ENCODE assay signal across 9 mouse cellular contexts in the genomic region with DNA sequence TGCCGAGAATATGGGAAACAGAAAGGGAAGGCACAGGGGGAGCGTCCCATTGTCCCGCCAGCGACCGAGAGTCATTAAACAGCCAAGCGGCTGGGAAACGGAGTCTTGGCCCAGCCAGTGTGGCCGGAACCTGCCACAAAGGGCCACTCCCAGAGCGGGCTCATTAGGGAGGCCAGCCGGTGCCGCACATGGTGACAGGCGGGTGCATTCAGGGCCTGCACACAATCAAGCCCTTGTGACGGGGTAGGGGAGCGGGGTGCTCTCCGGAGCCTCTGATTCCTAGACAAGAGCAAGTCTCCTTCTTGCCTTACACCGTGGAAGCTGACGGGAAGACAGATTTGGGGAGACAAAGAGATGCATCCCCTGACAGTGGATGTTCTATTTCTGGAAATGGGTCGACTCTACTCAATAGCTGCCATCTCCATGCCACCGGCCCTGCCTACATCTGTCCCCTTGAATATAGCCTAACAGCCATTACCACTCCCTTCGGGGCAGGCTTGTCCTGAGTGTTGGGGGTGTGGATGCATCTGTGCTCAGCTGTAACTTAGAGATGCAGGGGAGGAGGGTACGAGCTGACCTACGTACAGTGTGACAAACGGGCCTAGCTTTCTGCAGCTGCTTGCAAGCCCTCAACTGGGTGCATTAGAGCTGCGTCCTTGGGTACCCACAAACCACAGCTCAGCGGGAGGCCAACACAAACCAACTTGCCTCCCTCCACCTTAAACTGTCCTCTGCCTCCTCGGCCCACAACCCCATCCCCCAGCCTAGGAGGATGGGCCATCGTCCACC. TPM values are rescaled to one million over a fixed set of nuclear protein-coding genes. Genes with fewer than 3 reads are reported as not detected.
A peak's percentile ranks its signal among the peaks of the same experiment; 100 is the strongest.
DNase-seq lines count a peak whose midpoint lies in the region; ATAC-seq and TF ChIP-seq lines count a peak whose summit lies in the region.
"Had no signal": no experiment of that assay in that cellular context is flagged by ENCODE, and none has a peak within 500 bp of the region (broad histone marks: within the 10 kb centered on the region; RNA-seq: fewer than 3 reads in every experiment).

No protein-coding gene starts in this region.

- H3K4me3 ChIP-seq in embryonic facial prominence, embryonic 14.5 days (ENCODE audit: low read depth, low read length) = no peak overlapping the region
- peak overlapping the region; percentile 39 for H3K4me3 ChIP-seq in hindbrain, embryonic 10.5 days
- H3K4me3 ChIP-seq in liver, embryonic 15.5 days (replicated peaks) = no peak overlapping the region
- peak overlapping the region; percentile 9 for H3K4me3 ChIP-seq in olfactory bulb, adult 2 months (ENCODE audit: insufficient read depth, low read depth, low read length)

- H3K4me2 ChIP-seq in embryonic facial prominence, embryonic 14.5 days (ENCODE audit: low read depth, low read length) = peak overlapping the region; percentile 41
- H3K4me2 ChIP-seq in liver, embryonic 15.5 days = peak overlapping the region; percentile 13; the same call in 1 of the 2 replicates

- no peak overlapping the region; the same call in 1 of the 2 replicates for H3K9ac ChIP-seq in embryonic facial prominence, embryonic 14.5 days (ENCODE audit: low read depth, low read length)
- H3K9ac ChIP-seq in liver, embryonic 15.5 days = no peak overlapping the region

- H3K36me3 ChIP-seq in embryonic facial prominence, embryonic 14.5 days (ENCODE audit: control insufficient read depth, insufficient read depth, low read length) = no peaks in the 10 kb centered on the region
- H3K36me3 ChIP-seq in hindbrain, embryonic 10.5 days = peaks cover 23% of the 10 kb centered on the region
- no peaks in the 10 kb centered on the region for H3K36me3 ChIP-seq in liver, embryonic 15.5 days (replicated peaks)

- DNase-seq in left cerebral cortex, postnatal 4 days = peak; percentile 54
- no peak for DNase-seq in left cerebral cortex, postnatal 36 days (ENCODE audit: low spot score in 2 of 2)
- DNase-seq in embryonic facial prominence, embryonic 14.5 days (ENCODE audit: low spot score) = peak; percentile 74
- peak; percentile 78 for DNase-seq in hindbrain, embryonic 10.5 days (ENCODE audit: low spot score)
- DNase-seq in spleen, adult 18-20 months = no peak
- DNase-seq in thymus, adult 18-20 months = no peak

- H3K27ac ChIP-seq in embryonic facial prominence, embryonic 14.5 days (replicated peaks; ENCODE audit: low read depth, low read length) = no peak overlapping the region; the same call in 1 of the 2 replicates
- peak overlapping the region; percentile 93 for H3K27ac ChIP-seq in hindbrain, embryonic 10.5 days
- H3K27ac ChIP-seq in liver, embryonic 15.5 days (replicated peaks) = no peak overlapping the region
- H3K27ac ChIP-seq in olfactory bulb, adult 2 months (ENCODE audit: insufficient read depth, low read depth, low read length) = peak overlapping the region; percentile 78

- intact Hi-C loops in left cerebral cortex, postnatal 4 days (cut with DNase I) = no loop called here
- intact Hi-C loops in left cerebral cortex, postnatal 36 days (cut with DNase I) = no loop called here

- no peaks in the 10 kb centered on the region for H3K27me3 ChIP-seq in embryonic facial prominence, embryonic 14.5 days (replicated peaks; ENCODE audit: control insufficient read depth, insufficient read depth, low read length)
- H3K27me3 ChIP-seq in hindbrain, embryonic 10.5 days (ENCODE audit: insufficient read depth, poor library complexity, severe bottlenecking) = no peaks in the 10 kb centered on the region
- H3K27me3 ChIP-seq in liver, embryonic 15.5 days = 0 out of 2 replicates have a peak, but pooled peaks cover under 1% of the 10 kb centered on the region

- peaks cover 29% of the 10 kb centered on the region for H3K4me1 ChIP-seq in embryonic facial prominence, embryonic 14.5 days (ENCODE audit: control insufficient read depth, insufficient read depth, low read length)
- H3K4me1 ChIP-seq in hindbrain, embryonic 10.5 days (replicated peaks) = peaks cover 97% of the 10 kb centered on the region
- H3K4me1 ChIP-seq in liver, embryonic 15.5 days (replicated peaks) = peaks cover 55% of the 10 kb centered on the region
- H3K4me1 ChIP-seq in olfactory bulb, adult 2 months (ENCODE audit: control insufficient read depth, insufficient read depth, low read length) = peaks cover 67% of the 10 kb centered on the region

- 26% methylated on average over 25 of the region's 27 CpGs for WGBS in embryonic facial prominence, embryonic 14.5 days
- WGBS in hindbrain, embryonic 10.5 days = 15% methylated on average over 27 of the region's 27 CpGs
- 45% methylated on average over 27 of the region's 27 CpGs for whole genome bisulfite sequencing in liver, embryonic 15.5 days (ENCODE audit: insufficient replicate concordance)
- 36% methylated on average over 27 of the region's 27 CpGs for WGBS in olfactory bulb, adult 2 months

- ATAC-seq in embryonic facial prominence, embryonic 14.5 days (ENCODE audit: low read depth) = peak; percentile 74; the same call in 1 of the 2 replicates
- no peak for ATAC-seq in liver, embryonic 15.5 days (ENCODE audit: insufficient read depth)

- no peak for TF ChIP-seq CTCF in olfactory bulb, adult 2 months (IDR thresholded peaks at IDR 0.05; ENCODE audit: insufficient read depth, low read depth, low read length)

- no peaks in the 10 kb centered on the region for H3K9me3 ChIP-seq in embryonic facial prominence, embryonic 14.5 days (ENCODE audit: control insufficient read depth, low read length)
- no peaks in the 10 kb centered on the region for H3K9me3 ChIP-seq in hindbrain, embryonic 10.5 days
- H3K9me3 ChIP-seq in liver, embryonic 15.5 days (replicated peaks) = no peaks in the 10 kb centered on the region

- 0 out of 2 replicates have a peak, but pooled peaks have one; percentile 11 for TF ChIP-seq POLR2A in olfactory bulb, adult 2 months (IDR thresholded peaks at IDR 0.05; ENCODE audit: insufficient read depth, low read depth, low read length)

RNA-seq across cellular contexts. Expression of a gene that starts 9.2 kb away (rescaled TPM):
- total RNA-seq in left cerebral cortex, postnatal 4 days (2021) = 10 to 100 TPM; 60.2 to 64.1 TPM
- total RNA-seq in left cerebral cortex, postnatal 36 days (2021) = 10 to 100 TPM; 75.2 to 77.4 TPM
- polyA plus RNA-seq in embryonic facial prominence, embryonic 14.5 days (2014; fragmentation: Nextera tagmentation; extraction: Ambion mirVana) = 4.2 and 4.7 TPM in 2 replicates
- polyA plus RNA-seq in hindbrain, embryonic 10.5 days (2016; fragmentation: Nextera tagmentation; extraction: Ambion mirVana) = 14.3 and 16.0 TPM in 2 replicates
- polyA plus RNA-seq in liver, embryonic 15.5 days (2015; fragmentation: Nextera tagmentation; extraction: Ambion mirVana) = 1.1 and 1.4 TPM in 2 replicates
- not detected in 2 replicates for polyA plus RNA-seq in olfactory bulb, adult 2 months (2012; ENCODE audit: insufficient read depth, insufficient read length, low replicate concordance, missing spikeins)

RNA-seq across cellular contexts. Expression of a gene that starts 40.0 kb away (rescaled TPM):
- total RNA-seq in left cerebral cortex, postnatal 4 days (2021) = 1 to 10 TPM; 6.3 to 6.6 TPM
- 1 to 10 TPM; 7.8 to 8.1 TPM for total RNA-seq in left cerebral cortex, postnatal 36 days (2021)
- 0.58 and 0.64 TPM in 2 replicates for polyA plus RNA-seq in embryonic facial prominence, embryonic 14.5 days (2014; fragmentation: Nextera tagmentation; extraction: Ambion mirVana)
- 3.0 and 3.2 TPM in 2 replicates for polyA plus RNA-seq in hindbrain, embryonic 10.5 days (2016; fragmentation: Nextera tagmentation; extraction: Ambion mirVana)
- 0.03 and 0.09 TPM in 2 replicates for polyA plus RNA-seq in liver, embryonic 15.5 days (2015; fragmentation: Nextera tagmentation; extraction: Ambion mirVana)
- not detected in 2 replicates for polyA plus RNA-seq in olfactory bulb, adult 2 months (2012; ENCODE audit: insufficient read depth, insufficient read length, low replicate concordance, missing spikeins)
- total RNA-seq: hematopoietic stem cell, adult 5-6 weeks had no signal

Comparison
In these comparisons a context has a peak if more than half of its experiments do, and no peak if none do; other contexts are left out.
1. DNase-seq: peak in left cerebral cortex, postnatal 4 days (single experiment), embryonic facial prominence, embryonic 14.5 days (single experiment) and hindbrain, embryonic 10.5 days (single experiment); none in left cerebral cortex, postnatal 36 days (0 of 2), spleen, adult 18-20 months (0 of 2) and thymus, adult 18-20 months (0 of 2).
2. H3K27ac ChIP-seq: peak in hindbrain, embryonic 10.5 days (single experiment) and olfactory bulb, adult 2 months (single experiment); none in embryonic facial prominence, embryonic 14.5 days (single experiment) and liver, embryonic 15.5 days (single experiment).
3. H3K4me3 ChIP-seq: peak in hindbrain, embryonic 10.5 days (single experiment) and olfactory bulb, adult 2 months (single experiment); none in embryonic facial prominence, embryonic 14.5 days (single experiment) and liver, embryonic 15.5 days (single experiment).